Mouse (Mus musculus) midbrain, postnatal 0 days (tissue): ENCODE data around the gene Ccdc62. TPM values are rescaled to one million over a fixed set of nuclear protein-coding genes. Genes with fewer than 3 reads are reported as not detected.

Source experiments
- ATAC-seq: fragments of 200-750 bp; cut with Nextera tagmentation; 2 replicates; pipeline ENCODE4 v1.8.0; 2017; ENCODE audit warnings: moderate number of reproducible peaks, mild to moderate bottlenecking, moderate TSS enrichment, moderate library complexity; ENCODE audit not compliant: low FRiP score
- DNase-seq: peaks from one replicate; pipeline ENCODE4 v3.0.0-alpha.2; 2015; ENCODE audit warnings: low spot score
- H3K27ac ChIP-seq: fragments of 300-500 bp; sonication (generic); 2 replicates; pipeline ENCODE4 v1.5.1; 2014; ENCODE audit warnings: low read depth, mild to moderate bottlenecking, low read length, mixed read lengths
- H3K27me3 ChIP-seq: fragments of 300-500 bp; sonication (generic); 2 replicates; pipeline ENCODE4 v1.6.1; 2014; ENCODE audit warnings: low read length, control low read depth, mixed read lengths; ENCODE audit not compliant: insufficient read depth
- H3K36me3 ChIP-seq: fragments of 300-500 bp; sonication (generic); 2 replicates; pipeline ENCODE4 v1.6.1; 2014; ENCODE audit warnings: low read length, control low read depth, mixed read lengths; ENCODE audit not compliant: insufficient read depth
- H3K4me1 ChIP-seq: fragments of 300-500 bp; sonication (generic); 2 replicates; pipeline ENCODE4 v1.6.1; 2014; ENCODE audit warnings: mild to moderate bottlenecking, control low read depth, antibody characterized with exemption, low read length, mixed read lengths; ENCODE audit not compliant: insufficient read depth
- H3K4me2 ChIP-seq: fragments of 300-500 bp; sonication (generic); 2 replicates; pipeline ENCODE4 v1.6.1; 2014; ENCODE audit warnings: low read depth, mild to moderate bottlenecking, low read length, mixed read lengths; ENCODE audit not compliant: poor library complexity, severe bottlenecking
- H3K4me3 ChIP-seq: fragments of 300-500 bp; sonication (generic); 2 replicates; pipeline ENCODE4 v1.5.1; 2014; ENCODE audit warnings: low read depth, mild to moderate bottlenecking, low read length, moderate library complexity
- H3K9ac ChIP-seq: fragments of 300-500 bp; sonication (generic); replicated peaks from 2 replicates; pipeline ENCODE4 v1.6.1; 2014; ENCODE audit warnings: mild to moderate bottlenecking, low read length, moderate library complexity, mixed read lengths; ENCODE audit not compliant: poor library complexity, severe bottlenecking
- H3K9me3 ChIP-seq: fragments of 300-500 bp; sonication (generic); 2 replicates; pipeline ENCODE4 v1.6.1; 2016; ENCODE audit warnings: low read length, control low read depth
- CTCF ChIP-seq: IDR thresholded peaks from 2 replicates; pipeline ENCODE4 v1.5.1; 2016; ENCODE audit warnings: antibody characterized with exemption, mild to moderate bottlenecking
- WGBS: fragments of 180-500 bp; shearing (Covaris S2); extraction: QIAGEN DNeasy Blood & Tissue Kit; methylation state at CpG from one replicate; pipeline ENCODE4 v1.1.7; 2014; 5-methylcytosine and 5-hydroxymethylcytosine counted together
- polyA plus RNA-seq: library from polyadenylated mRNA; unstranded; fragments of >200 nt; fragmentation: Nextera tagmentation; extraction: Ambion mirVana; gene quantifications from 2 replicates; pipeline ENCODE4 v1.2.1, GENCODE M21; 2015
- total RNA-seq: library from RNA; depleted of rRNA; stranded (reverse); fragments of >200 nt; gene quantifications from 2 replicates; pipeline ENCODE4 v1.2.3, GENCODE M21; 2014

Gene Ccdc62
- total and polyA plus RNA-seq, 2 experiments from 2014 or later, result 0.27 to 2.9 TPM

GRCm38 (mm10) chr5:124003375-124003774 is 72.9 kb downstream of the Ccdc62 start:
- H3K4me3 ChIP-seq, result no peak overlapping the region
- peaks cover 62% of the 10 kb centered on the region for H3K36me3 ChIP-seq
- ATAC-seq, result no peak
- no peak overlapping the region for H3K9ac ChIP-seq
- TF ChIP-seq CTCF, result no peak
- 50% methylated on average over 4 of the region's 4 CpGs for WGBS
- H3K4me1 ChIP-seq, result no peaks in the 10 kb centered on the region
- no peak overlapping the region for H3K4me2 ChIP-seq
- H3K27ac ChIP-seq, result peak overlapping the region; percentile 26; the same call in 1 of the 2 replicates
- H3K27me3 ChIP-seq, result no peaks in the 10 kb centered on the region
- DNase-seq, result no peak
- no peaks in the 10 kb centered on the region for H3K9me3 ChIP-seq

- Histone ChIP-seq H3K27me3 (no peaks in the 10 kb centered on the region), H3K9me3 (no peaks in the 10 kb centered on the region), H3K9ac (no peak overlapping the region), H3K4me1 (no peaks in the 10 kb centered on the region), H3K4me2 (no peak overlapping the region), H3K4me3 (no peak overlapping the region), H3K27ac (no peak overlapping the region), H3K36me3 (peaks cover 60% of the 10 kb centered on the region)
- no peak for TF ChIP-seq CTCF
- DNase-seq (no peak), ATAC-seq (no peak)
- WGBS, result 83% methylated on average over 17 of the region's 17 CpGs
Measured at GRCm38 (mm10) chr5:124004356-124005150, 74.1 kb downstream of the Ccdc62 start.

- WGBS, result 85% methylated on average over 15 of the region's 15 CpGs
- peaks cover 57% of the 10 kb centered on the region for H3K36me3 ChIP-seq
- H3K27me3 ChIP-seq, result no peaks in the 10 kb centered on the region
- no peaks in the 10 kb centered on the region for H3K9me3 ChIP-seq
- no peak overlapping the region for H3K4me2 ChIP-seq
- ATAC-seq, result no peak
- H3K4me1 ChIP-seq, result peaks cover 2% of the 10 kb centered on the region; the same call in 1 of the 2 replicates
- no peak overlapping the region for H3K9ac ChIP-seq
- H3K4me3 ChIP-seq, result no peak overlapping the region
- H3K27ac ChIP-seq, result no peak overlapping the region
- TF ChIP-seq CTCF, result no peak
- no peak for DNase-seq
Measured at GRCm38 (mm10) chr5:124005151-124005500, 74.6 kb downstream of the Ccdc62 start.

GRCm38 (mm10) chr5:124005591-124005990 is 75.1 kb downstream of the Ccdc62 start:
- Histone ChIP-seq H3K4me2 (no peak overlapping the region), H3K9me3 (no peaks in the 10 kb centered on the region), H3K9ac (no peak overlapping the region), H3K36me3 (peaks cover 52% of the 10 kb centered on the region), H3K4me1 (peaks cover 6% of the 10 kb centered on the region), H3K4me3 (no peak overlapping the region), H3K27ac (no peak overlapping the region), H3K27me3 (no peaks in the 10 kb centered on the region)
- ATAC-seq, result no peak
- 77% methylated on average over 11 of the region's 11 CpGs for WGBS
- DNase-seq, result no peak
- TF ChIP-seq CTCF, result no peak

GRCm38 (mm10) chr5:124006082-124006873 is 75.8 kb downstream of the Ccdc62 start:
- Histone ChIP-seq H3K4me2 (no peak overlapping the region), H3K4me1 (peaks cover 11% of the 10 kb centered on the region), H3K9ac (no peak overlapping the region), H3K9me3 (no peaks in the 10 kb centered on the region), H3K4me3 (no peak overlapping the region), H3K36me3 (peaks cover 50% of the 10 kb centered on the region), H3K27ac (no peak overlapping the region), H3K27me3 (no peaks in the 10 kb centered on the region)
- DNase-seq (no peak), ATAC-seq (no peak)
- WGBS, result 86% methylated on average over 26 of the region's 26 CpGs
- TF ChIP-seq CTCF, result no peak
